Mouse (Mus musculus): Measurements from ENCODE around the gene Rbm8a.
"Not testable (repeated sequence)": the region's sequence is repeated elsewhere in the genome, so short reads cannot be mapped to it uniquely, and the experiment has no call there.

DNA sequence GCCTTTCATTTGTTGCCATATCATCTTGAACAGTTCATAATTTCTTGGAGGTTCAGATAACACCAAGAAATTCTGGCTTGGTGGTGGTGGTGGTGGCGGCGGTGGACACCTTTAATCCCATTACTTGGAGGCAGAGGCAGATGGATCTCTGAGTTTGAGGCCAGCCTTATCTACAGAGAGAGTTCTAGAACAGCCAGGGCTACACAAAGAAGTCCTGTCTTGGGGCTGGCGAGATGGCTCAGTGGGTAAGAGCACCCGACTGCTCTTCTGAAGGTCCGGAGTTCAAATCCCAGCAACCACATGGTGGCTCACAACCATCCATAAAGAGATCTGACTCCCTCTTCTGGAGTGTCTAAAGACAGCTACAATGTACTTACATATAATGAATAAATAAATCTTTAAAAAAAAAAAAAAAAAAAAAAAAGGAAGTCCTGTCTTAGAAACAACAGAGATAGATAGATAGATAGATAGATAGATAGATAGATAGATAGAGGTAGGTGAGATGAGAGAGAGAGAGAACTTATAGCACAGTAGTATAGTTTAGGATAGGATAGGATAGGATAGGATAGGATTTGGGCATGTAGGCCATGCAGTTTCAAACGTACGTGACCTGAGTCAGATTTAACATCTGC, 36.1 kb downstream of the Rbm8a start:
- not testable (repeated sequence) for TF ChIP-seq GATA1, TAL1 (IDR thresholded peaks at IDR 0.05; ENCODE audit: low read length)
